Mouse (Mus musculus): ENCODE measurements around the gene Fgfr2. TPM values are rescaled to one million over a fixed set of nuclear protein-coding genes. Genes with fewer than 3 reads are reported as not detected.

The Fgfr2 gene
- total RNA-seq, 2 experiments from 2014 or later = 1.5 to 1.7 TPM

GRCm38 (mm10) chr7:132269661-132270060 is 853.5 kb downstream of the Fgfr2 start:
- no peak for DNase-seq
- intact Hi-C loops (cut with DNase I) = no loop called here

GRCm38 (mm10) chr7:132267721-132268498 is 855.2 kb downstream of the Fgfr2 start:
- DNase-seq = no peak
- intact Hi-C loops (cut with DNase I) = no loop called here

GRCm38 (mm10) chr7:132264763-132265162 is 858.4 kb downstream of the Fgfr2 start:
- intact Hi-C loops (cut with DNase I) = no loop called here

GRCm38 (mm10) chr7:132263186-132263585 is 860.0 kb downstream of the Fgfr2 start:
- no peak for DNase-seq

More at GRCm38 (mm10) chr7:132264763-132265162, 858.4 kb downstream of the Fgfr2 start:
- no peak for DNase-seq

GRCm38 (mm10) chr7:132262696-132263095 is 860.5 kb downstream of the Fgfr2 start:
- no peak for DNase-seq

More at GRCm38 (mm10) chr7:132263186-132263585, 860.0 kb downstream of the Fgfr2 start:
- intact Hi-C loops (cut with DNase I) = no loop called here

GRCm38 (mm10) chr7:132261885-132262284 is 861.3 kb downstream of the Fgfr2 start:
- no peak for DNase-seq
- intact Hi-C loops (cut with DNase I) = no loop called here

More at GRCm38 (mm10) chr7:132262696-132263095, 860.5 kb downstream of the Fgfr2 start:
- intact Hi-C loops (cut with DNase I) = no loop called here

- intact Hi-C loops (cut with DNase I) = no loop called here
- no peak for DNase-seq
These were observed 862.5 kb downstream of the Fgfr2 start for GRCm38 (mm10) chr7:132260632-132261031.

GRCm38 (mm10) chr7:132258817-132259216 is 864.3 kb downstream of the Fgfr2 start:
- no peak for DNase-seq
- intact Hi-C loops (cut with DNase I) = no loop called here

- intact Hi-C loops (cut with DNase I) = no loop called here
- no peak for DNase-seq
These were observed 864.9 kb downstream of the Fgfr2 start for GRCm38 (mm10) chr7:132258216-132258615.

- intact Hi-C loops (cut with DNase I) = no loop called here
- no peak for DNase-seq
These were observed 869.6 kb downstream of the Fgfr2 start for GRCm38 (mm10) chr7:132253513-132253912.

- intact Hi-C loops (cut with DNase I) = no loop called here
- no peak for DNase-seq
These were observed 870.1 kb downstream of the Fgfr2 start for GRCm38 (mm10) chr7:132253078-132253477.

GRCm38 (mm10) chr7:132249563-132250119 is 873.5 kb downstream of the Fgfr2 start:
- intact Hi-C loops (cut with DNase I) = no loop called here
- DNase-seq = no peak

- DNase-seq = no peak
- intact Hi-C loops (cut with DNase I) = no loop called here
These were observed 875.6 kb downstream of the Fgfr2 start for GRCm38 (mm10) chr7:132247567-132247966.

- no peak for DNase-seq
- intact Hi-C loops (cut with DNase I) = no loop called here
These were observed 876.1 kb downstream of the Fgfr2 start for GRCm38 (mm10) chr7:132247091-132247490.

- intact Hi-C loops (cut with DNase I) = loop anchor here (1.0 kb wide), 1 partner anchor 70 kb away; no protein-coding TSS in a partner anchor
These were observed 877.4 kb downstream of the Fgfr2 start for GRCm38 (mm10) chr7:132245730-132246129.

GRCm38 (mm10) chr7:132244637-132245036 is 878.5 kb downstream of the Fgfr2 start:
- DNase-seq = no peak
- intact Hi-C loops (cut with DNase I) = no loop called here

More at GRCm38 (mm10) chr7:132245730-132246129, 877.4 kb downstream of the Fgfr2 start:
- DNase-seq = no peak

GRCm38 (mm10) chr7:132243225-132243624 is 879.9 kb downstream of the Fgfr2 start:
- intact Hi-C loops (cut with DNase I) = no loop called here
- no peak for DNase-seq

GRCm38 (mm10) chr7:132242617-132243141 is 880.5 kb downstream of the Fgfr2 start:
- no peak for DNase-seq
- intact Hi-C loops (cut with DNase I) = no loop called here

- intact Hi-C loops (cut with DNase I) = loop anchor here (5.0 kb wide), 1 partner anchor 183 kb away; no protein-coding TSS in a partner anchor
- DNase-seq = no peak
These were observed 884.2 kb downstream of the Fgfr2 start for GRCm38 (mm10) chr7:132238921-132239320.

- intact Hi-C loops (cut with DNase I) = loop anchor here (5.0 kb wide), 1 partner anchor 185 kb away; no protein-coding TSS in a partner anchor
- DNase-seq = peak in 1 of 2 experiments; percentile 25
These were observed 886.0 kb downstream of the Fgfr2 start for GRCm38 (mm10) chr7:132237191-132237590.

- intact Hi-C loops (cut with DNase I) = loop anchor here (5.0 kb wide), 1 partner anchor 186 kb away; no protein-coding TSS in a partner anchor
- DNase-seq = no peak
These were observed 886.4 kb downstream of the Fgfr2 start for GRCm38 (mm10) chr7:132236789-132237188.
